Mouse (Mus musculus) splenic B cell, adult 2 months (primary cell): Measurements from ENCODE around the gene Iglon5.

ENCODE experiments used
- DNase-seq: peaks from one replicate; pipeline ENCODE4 v3.0.0-alpha.2; 2011; ENCODE audit warnings: low read depth, low spot score
- H3K27me3 ChIP-seq: 2 replicates; pipeline ENCODE4 v1.6.1; 2012; ENCODE audit warnings: mild to moderate bottlenecking, low read length, moderate library complexity, mixed read lengths; ENCODE audit not compliant: control insufficient read depth, poor library complexity, insufficient read depth, severe bottlenecking
- H3K36me3 ChIP-seq: 2 replicates; pipeline ENCODE4 v1.6.1; 2012; ENCODE audit warnings: mild to moderate bottlenecking, low read length, moderate library complexity, mixed read lengths; ENCODE audit not compliant: control insufficient read depth, poor library complexity, insufficient read depth, severe bottlenecking

Iglon5 gene

GRCm38 (mm10) chr7:43422995-43423617 is 66.8 kb downstream of the Iglon5 start:
- peak; percentile 85 for DNase-seq
- Histone ChIP-seq H3K27me3 (no peaks in the 10 kb centered on the region), H3K36me3 (peaks cover 4% of the 10 kb centered on the region; the same call in 1 of the 2 replicates)
